ENCODE assay signal across 8 mouse cellular contexts in genomic region chr2:5596882-5597281, GRCm38 (mm10).
A peak's percentile ranks its signal among the peaks of the same experiment; 100 is the strongest.
DNase-seq lines count a peak whose midpoint lies in the region; ATAC-seq and TF ChIP-seq lines count a peak whose summit lies in the region.
"Had no signal": no experiment of that assay in that cellular context is flagged by ENCODE, and none has a peak within 500 bp of the region (broad histone marks: within the 10 kb centered on the region; RNA-seq: fewer than 3 reads in every experiment).

No protein-coding gene starts in this region.

- peak; percentile 59 for ATAC-seq in forebrain, embryonic 15.5 days (replicated peaks)
- ATAC-seq in hindbrain, embryonic 14.5 days (ENCODE audit: low FRiP score) = peak; percentile 70

- 0 out of 2 replicates have a peak overlapping the region, but pooled peaks have one; percentile 4 for H3K9ac ChIP-seq in forebrain, embryonic 15.5 days (replicated peaks)
- no peak overlapping the region for H3K9ac ChIP-seq in hindbrain, embryonic 14.5 days

- TF ChIP-seq CTCF in olfactory bulb, adult 2 months (IDR thresholded peaks at IDR 0.05; ENCODE audit: insufficient read depth, low read depth, low read length) = no peak

- TF ChIP-seq POLR2A in olfactory bulb, adult 2 months (IDR thresholded peaks at IDR 0.05; ENCODE audit: insufficient read depth, low read depth, low read length) = no peak

- WGBS in forebrain, embryonic 15.5 days = 34% methylated on average over 12 of the region's 12 CpGs
- 32% methylated on average over 12 of the region's 12 CpGs for WGBS in hindbrain, embryonic 14.5 days
- WGBS in olfactory bulb, adult 2 months = 24% methylated on average over 12 of the region's 12 CpGs

- peaks cover 13% of the 10 kb centered on the region for H3K4me1 ChIP-seq in forebrain, embryonic 15.5 days
- H3K4me1 ChIP-seq in hindbrain, embryonic 14.5 days (replicated peaks; ENCODE audit: control insufficient read depth, insufficient read depth, low read length) = peaks cover 5% of the 10 kb centered on the region
- H3K4me1 ChIP-seq in olfactory bulb, adult 2 months (ENCODE audit: control insufficient read depth, insufficient read depth, low read length) = peaks cover 16% of the 10 kb centered on the region

- H3K9me3 ChIP-seq in forebrain, embryonic 15.5 days = no peaks in the 10 kb centered on the region
- no peaks in the 10 kb centered on the region for H3K9me3 ChIP-seq in hindbrain, embryonic 14.5 days (ENCODE audit: control insufficient read depth, low read length)

- H3K36me3 ChIP-seq in forebrain, embryonic 15.5 days = no peaks in the 10 kb centered on the region
- H3K36me3 ChIP-seq in hindbrain, embryonic 14.5 days (replicated peaks; ENCODE audit: control insufficient read depth, insufficient read depth) = no peaks in the 10 kb centered on the region

- no peaks in the 10 kb centered on the region for H3K27me3 ChIP-seq in forebrain, embryonic 15.5 days
- H3K27me3 ChIP-seq in hindbrain, embryonic 14.5 days (ENCODE audit: control insufficient read depth, insufficient read depth, low read length) = no peaks in the 10 kb centered on the region

- intact Hi-C loops in left cerebral cortex, postnatal 25 days (cut with DNase I) = loop anchor here (5.0 kb wide), 1 partner anchor 140 kb away; no protein-coding TSS in a partner anchor

- peak overlapping the region; percentile 8; the same call in 1 of the 2 replicates for H3K4me2 ChIP-seq in forebrain, embryonic 15.5 days (replicated peaks)
- peak overlapping the region; percentile 10; the same call in 1 of the 2 replicates for H3K4me2 ChIP-seq in hindbrain, embryonic 14.5 days (replicated peaks)

- peak overlapping the region; percentile 36 for H3K27ac ChIP-seq in forebrain, embryonic 15.5 days (replicated peaks)
- peak overlapping the region; percentile 30 for H3K27ac ChIP-seq in hindbrain, embryonic 14.5 days
- H3K27ac ChIP-seq in olfactory bulb, adult 2 months (ENCODE audit: insufficient read depth, low read depth, low read length) = peak overlapping the region; percentile 34; the same call in 1 of the 2 replicates

- peak; percentile 47 to 52 for DNase-seq in left cerebral cortex, postnatal 25 days (ENCODE audit: low spot score in 2 of 2)
- no peak for DNase-seq in left cerebral cortex, adult 11 months (ENCODE audit: low spot score)
- peak; percentile 47 for DNase-seq in hindbrain, embryonic 14.5 days (ENCODE audit: low spot score)
- DNase-seq in Muller cell, postnatal 12 days (ENCODE audit: inconsistent ontology term) = no peak
- DNase-seq in urinary bladder, postnatal 14 days (ENCODE audit: low spot score) = no peak

- H3K4me3 ChIP-seq in forebrain, embryonic 15.5 days = no peak overlapping the region
- H3K4me3 ChIP-seq in hindbrain, embryonic 14.5 days (replicated peaks; ENCODE audit: low read length) = no peak overlapping the region
- no peak overlapping the region for H3K4me3 ChIP-seq in olfactory bulb, adult 2 months (ENCODE audit: insufficient read depth, low read depth, low read length)
- H3K4me3 ChIP-seq: erythroblast, embryonic 14.5 days had no signal

Comparison
In these comparisons a context has a peak if more than half of its experiments do, and no peak if none do; other contexts are left out.
1. DNase-seq: peak in left cerebral cortex, postnatal 25 days (2 of 2) and hindbrain, embryonic 14.5 days (single experiment); none in left cerebral cortex, adult 11 months (single experiment), Muller cell, postnatal 12 days (single experiment) and urinary bladder, postnatal 14 days (single experiment).
2. Peak in every context shown above with its lines, with median percentiles within 50 percentile points of each other: H3K27ac ChIP-seq.